In the genomic region with DNA sequence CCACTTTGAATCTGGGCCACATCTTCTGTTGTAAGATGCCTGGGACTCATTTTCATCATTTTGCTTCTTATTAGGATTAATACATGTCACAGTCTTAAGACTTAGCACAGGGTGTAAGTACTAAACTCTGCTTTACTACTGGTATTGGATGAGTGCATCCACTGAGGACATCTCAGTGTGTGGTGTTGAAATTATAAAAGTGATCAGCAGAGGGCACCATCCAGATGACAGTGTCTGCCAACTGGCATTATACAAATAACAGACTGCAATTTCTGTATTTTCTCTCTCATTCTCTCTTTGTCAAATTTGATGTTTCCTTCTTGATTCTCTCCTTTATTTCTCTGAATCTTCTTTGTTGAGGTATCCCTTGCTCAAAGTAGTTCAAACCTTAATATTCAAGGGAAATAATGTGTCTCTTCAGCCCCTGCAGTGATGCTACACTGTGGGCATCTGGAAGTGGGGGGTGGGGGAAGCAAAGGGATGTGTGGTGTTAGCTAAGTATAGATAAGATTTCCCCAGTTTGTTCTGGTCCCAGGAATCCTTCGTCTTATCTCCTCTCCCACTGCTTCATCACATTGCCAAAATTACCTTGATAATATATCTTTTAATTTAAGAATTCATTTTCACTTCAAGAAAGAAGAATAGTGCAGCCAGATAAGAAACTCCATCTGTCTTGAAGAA, we compare ENCODE assay signal across 8 mouse cellular contexts.
A peak's percentile ranks its signal among the peaks of the same experiment; 100 is the strongest.
DNase-seq lines count a peak whose midpoint lies in the region; ATAC-seq lines count a peak whose summit lies in the region.

No protein-coding gene starts in this region.

- H3K9ac ChIP-seq in hindbrain, embryonic 11.5 days (ENCODE audit: low read depth, low read length), result no peak overlapping the region
- H3K9ac ChIP-seq in hindbrain, embryonic 16.5 days (ENCODE audit: low read depth, low read length), result no peak overlapping the region

- 40% methylated on average over 1 of the region's 1 CpGs for WGBS in hindbrain, embryonic 11.5 days
- 44% methylated on average over 1 of the region's 1 CpGs for WGBS in hindbrain, embryonic 16.5 days

- ATAC-seq in hindbrain, embryonic 11.5 days (ENCODE audit: low FRiP score), result no peak
- ATAC-seq in hindbrain, embryonic 16.5 days, result no peak
- peak; percentile 87 for ATAC-seq in common myeloid progenitor, adult 5-6 weeks (replicated peaks; ENCODE audit: low read depth, poor library complexity, severe bottlenecking)

- H3K27me3 ChIP-seq in hindbrain, embryonic 11.5 days (ENCODE audit: control insufficient read depth, insufficient read depth, low read length), result no peaks in the 10 kb centered on the region
- H3K27me3 ChIP-seq in hindbrain, embryonic 16.5 days (replicated peaks; ENCODE audit: control insufficient read depth, insufficient read depth, low read length), result no peaks in the 10 kb centered on the region

- H3K4me3 ChIP-seq in hindbrain, embryonic 11.5 days (ENCODE audit: low read depth, low read length), result no peak overlapping the region
- H3K4me3 ChIP-seq in hindbrain, embryonic 16.5 days (ENCODE audit: low read length), result no peak overlapping the region

- peak; percentile 54 for DNase-seq in hindbrain, embryonic 11.5 days (ENCODE audit: low spot score)
- peak; percentile 12 to 17 for DNase-seq in urinary bladder, postnatal 36 days (ENCODE audit: low spot score in 2 of 2)
- DNase-seq in urinary bladder, adult 18-20 months (ENCODE audit: low spot score in 2 of 2), result no peak
- peak; percentile 29 for DNase-seq in left cerebral cortex, postnatal 4 days
- peak; percentile 29 for DNase-seq in right cerebral cortex, postnatal 14 days
- DNase-seq in T-cell, adult 2 months (ENCODE audit: low spot score), result no peak

- intact Hi-C loops in left cerebral cortex, postnatal 4 days (cut with DNase I), result no loop called here

- no peaks in the 10 kb centered on the region for H3K36me3 ChIP-seq in hindbrain, embryonic 11.5 days (ENCODE audit: control insufficient read depth, insufficient read depth, low read length)
- H3K36me3 ChIP-seq in hindbrain, embryonic 16.5 days (ENCODE audit: control insufficient read depth, insufficient read depth, low read length), result no peaks in the 10 kb centered on the region

- no peak overlapping the region for H3K4me2 ChIP-seq in hindbrain, embryonic 11.5 days (replicated peaks; ENCODE audit: low read depth, low read length)
- H3K4me2 ChIP-seq in hindbrain, embryonic 16.5 days (ENCODE audit: low read length), result no peak overlapping the region

- no peaks in the 10 kb centered on the region for H3K4me1 ChIP-seq in hindbrain, embryonic 11.5 days (replicated peaks; ENCODE audit: control insufficient read depth, insufficient read depth, low read length)
- H3K4me1 ChIP-seq in hindbrain, embryonic 16.5 days (ENCODE audit: control insufficient read depth, insufficient read depth, low read depth, low read length), result no peaks in the 10 kb centered on the region

- H3K27ac ChIP-seq in hindbrain, embryonic 11.5 days (ENCODE audit: low read depth, low read length), result no peak overlapping the region
- no peak overlapping the region for H3K27ac ChIP-seq in hindbrain, embryonic 16.5 days (ENCODE audit: low read depth, low read length)

- H3K9me3 ChIP-seq in hindbrain, embryonic 11.5 days (ENCODE audit: control insufficient read depth, low read length), result no peaks in the 10 kb centered on the region
- no peaks in the 10 kb centered on the region for H3K9me3 ChIP-seq in hindbrain, embryonic 16.5 days (ENCODE audit: control insufficient read depth, low read length)

Comparison
In these comparisons a context has a peak if more than half of its experiments do, and no peak if none do; other contexts are left out.
1. DNase-seq: peak in hindbrain, embryonic 11.5 days (single experiment), urinary bladder, postnatal 36 days (2 of 2), left cerebral cortex, postnatal 4 days (single experiment) and right cerebral cortex, postnatal 14 days (single experiment); none in urinary bladder, adult 18-20 months (0 of 2) and T-cell, adult 2 months (single experiment).